Mouse (Mus musculus): ENCODE measurements at regions not wholly inside any gene's neighbourhood (a gene's known extent, or its start where the extent isn't known, plus 50 kb on each side); places are given as distances from the start of the nearest gene placed in this dataset.
A peak's percentile ranks its signal among the peaks of the same experiment; 100 is the strongest.

DNA sequence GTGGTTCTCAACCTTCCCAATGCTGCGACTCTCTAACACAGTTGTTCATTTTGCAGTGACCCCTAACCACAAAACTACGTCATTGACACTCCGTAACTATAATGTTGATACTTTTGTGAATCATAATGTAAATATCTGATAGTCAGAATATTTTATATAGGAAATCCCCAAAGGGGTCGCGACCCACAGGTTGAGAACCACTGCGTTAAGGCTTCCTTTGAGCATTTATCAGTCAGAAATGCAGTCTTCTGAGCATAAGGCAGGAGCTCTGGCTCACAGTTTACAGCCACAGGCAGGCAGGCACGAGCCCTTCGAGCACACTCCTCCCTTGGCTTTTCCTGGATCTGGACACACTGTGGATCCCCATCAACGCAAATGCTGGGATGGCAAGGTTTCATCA lies 57.0 kb downstream of the Nxnl2 start:
- DNase-seq, result no peak

DNA sequence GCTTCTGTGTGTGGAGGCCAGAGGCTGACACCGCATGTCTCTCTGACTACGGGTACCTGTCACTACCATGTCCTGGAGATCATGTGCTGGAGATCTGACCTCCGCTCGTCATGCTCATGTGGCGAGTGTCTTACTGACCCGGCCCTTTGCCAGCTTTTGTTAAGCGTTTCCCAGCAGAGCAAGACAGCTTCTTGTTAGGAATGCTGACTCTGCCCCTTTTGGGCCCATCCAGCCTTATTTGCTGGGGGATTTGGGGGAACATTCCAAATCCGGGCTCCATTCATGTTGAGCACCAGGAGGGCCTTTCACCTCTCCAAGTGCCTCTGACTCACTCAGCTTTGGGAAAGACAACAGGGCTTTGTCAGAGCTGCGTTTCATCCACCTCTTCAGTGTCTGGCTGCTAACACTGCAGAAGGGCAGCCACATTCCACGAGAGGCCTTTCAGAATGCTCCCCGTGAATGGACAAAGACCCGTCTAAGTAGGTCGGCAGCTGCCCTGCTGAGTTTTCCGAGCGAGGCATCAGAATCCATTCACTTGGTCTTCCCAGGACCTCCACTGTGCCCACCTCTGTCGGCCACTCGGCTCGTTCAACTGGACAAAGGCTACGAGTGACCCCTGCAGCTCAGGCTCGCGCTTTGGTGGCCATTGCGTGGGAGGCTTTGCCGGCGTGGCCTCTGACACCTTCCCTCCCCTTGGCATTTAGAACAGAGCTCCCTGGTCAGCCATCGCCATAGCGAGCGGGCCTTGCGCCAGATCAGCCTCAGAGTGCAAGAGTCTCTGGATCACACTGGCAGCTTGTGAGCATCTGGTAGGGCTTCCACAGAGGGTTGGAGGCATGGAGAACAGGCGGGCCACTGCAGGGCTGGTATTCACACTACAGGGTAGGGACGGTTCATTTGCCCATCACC lies 58.3 kb downstream of the Nxnl2 start:
- no peak for DNase-seq

DNA sequence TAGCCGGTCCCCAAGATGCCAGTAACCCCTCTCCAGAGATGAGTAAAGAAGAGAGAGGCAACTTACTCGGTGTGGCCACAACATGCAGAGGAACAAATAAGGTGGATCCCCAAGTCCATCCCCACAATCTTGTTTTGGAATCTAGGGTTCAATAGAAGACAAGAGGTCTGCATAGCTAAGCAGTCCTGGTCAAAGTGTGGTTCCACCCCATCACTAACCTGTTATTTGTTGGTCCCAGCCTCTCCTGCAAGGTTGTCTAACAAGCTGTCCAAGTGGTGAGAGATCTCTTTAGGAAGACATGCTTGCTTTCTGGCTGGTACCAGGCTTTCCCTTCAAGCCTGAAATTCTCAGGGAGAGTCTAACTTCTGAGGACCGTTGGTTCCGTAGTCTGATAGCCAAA lies 59.0 kb downstream of the Nxnl2 start:
- no peak for DNase-seq

DNA sequence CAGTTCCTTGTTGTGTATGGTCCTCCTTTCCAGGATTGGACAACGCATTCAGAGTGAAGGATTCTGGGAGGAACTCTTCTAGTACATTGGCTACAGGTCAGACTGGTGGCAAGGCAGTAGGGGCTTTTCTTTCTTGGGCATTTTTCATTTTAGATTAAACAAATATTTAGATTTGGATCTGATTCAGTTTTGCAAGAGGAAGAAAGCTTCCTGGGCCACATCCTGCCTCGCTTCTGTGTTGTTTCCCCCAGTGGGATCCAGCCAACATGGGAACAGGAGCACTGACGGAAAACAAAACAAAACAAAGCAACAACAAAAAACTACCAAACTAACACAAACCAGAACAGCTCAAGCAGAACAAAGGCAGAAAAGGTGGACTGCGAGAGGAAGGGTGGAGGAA lies 60.8 kb downstream of the Nxnl2 start:
- DNase-seq, result no peak

DNA sequence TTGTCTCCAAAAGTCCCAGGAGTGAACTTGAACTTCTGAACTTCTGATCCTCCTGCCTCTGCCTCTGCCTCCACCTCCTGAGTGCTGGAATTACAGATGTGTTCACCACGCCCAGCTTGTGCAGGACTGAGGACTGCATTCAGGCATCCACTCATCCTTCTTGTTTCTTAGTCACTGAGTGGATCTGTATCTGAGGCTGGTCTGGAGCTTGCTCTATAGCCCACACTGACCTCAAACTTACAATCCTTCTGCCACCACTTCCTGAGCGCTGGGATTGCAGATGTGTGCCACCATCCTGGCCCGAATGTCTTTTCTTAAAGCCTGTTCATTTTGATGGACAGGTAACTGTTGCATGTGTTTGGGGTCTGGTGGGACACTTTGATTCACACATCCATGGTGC lies 76.6 kb downstream of the Nxnl2 start:
- DNase-seq, result no peak

DNA sequence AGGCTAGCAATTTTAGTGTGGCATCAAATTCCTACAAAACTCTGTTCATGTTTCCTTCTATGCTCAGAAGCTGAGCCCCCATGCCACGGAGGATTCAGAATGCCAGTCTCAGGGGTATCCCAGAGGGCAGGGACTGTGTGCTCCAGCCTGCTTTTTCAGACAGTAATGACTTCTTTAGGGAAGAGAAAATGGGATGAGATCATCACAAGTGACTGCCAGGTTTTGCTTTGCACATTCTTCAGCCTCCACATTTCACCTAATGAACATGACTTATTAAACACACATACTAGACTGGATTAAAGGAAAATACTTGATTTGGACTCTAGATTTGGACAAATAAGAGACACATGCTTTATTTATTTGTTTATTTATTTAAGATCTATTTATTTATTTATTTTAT lies 82.5 kb downstream of the Nxnl2 start:
- DNase-seq, result no peak

DNA sequence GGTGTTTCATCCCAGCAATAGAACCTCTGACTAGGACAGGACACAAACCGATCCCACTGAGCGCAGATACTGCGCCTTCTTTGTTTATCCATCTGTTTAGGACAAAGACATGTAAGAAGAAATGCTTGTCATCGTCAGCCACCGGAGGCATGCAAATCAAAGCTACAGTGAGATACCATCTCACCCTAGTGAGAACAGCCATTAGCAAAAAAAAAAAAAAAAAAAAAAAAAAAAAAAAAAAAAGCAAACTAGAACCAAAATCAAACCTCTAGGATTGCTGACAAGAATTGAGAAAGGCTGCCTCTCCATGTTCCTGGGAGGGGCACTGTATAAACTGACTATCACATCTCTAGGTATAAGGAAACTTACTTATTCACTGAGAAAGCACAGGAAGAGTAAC lies 84.9 kb downstream of the Nxnl2 start:
- DNase-seq, result no peak

DNA sequence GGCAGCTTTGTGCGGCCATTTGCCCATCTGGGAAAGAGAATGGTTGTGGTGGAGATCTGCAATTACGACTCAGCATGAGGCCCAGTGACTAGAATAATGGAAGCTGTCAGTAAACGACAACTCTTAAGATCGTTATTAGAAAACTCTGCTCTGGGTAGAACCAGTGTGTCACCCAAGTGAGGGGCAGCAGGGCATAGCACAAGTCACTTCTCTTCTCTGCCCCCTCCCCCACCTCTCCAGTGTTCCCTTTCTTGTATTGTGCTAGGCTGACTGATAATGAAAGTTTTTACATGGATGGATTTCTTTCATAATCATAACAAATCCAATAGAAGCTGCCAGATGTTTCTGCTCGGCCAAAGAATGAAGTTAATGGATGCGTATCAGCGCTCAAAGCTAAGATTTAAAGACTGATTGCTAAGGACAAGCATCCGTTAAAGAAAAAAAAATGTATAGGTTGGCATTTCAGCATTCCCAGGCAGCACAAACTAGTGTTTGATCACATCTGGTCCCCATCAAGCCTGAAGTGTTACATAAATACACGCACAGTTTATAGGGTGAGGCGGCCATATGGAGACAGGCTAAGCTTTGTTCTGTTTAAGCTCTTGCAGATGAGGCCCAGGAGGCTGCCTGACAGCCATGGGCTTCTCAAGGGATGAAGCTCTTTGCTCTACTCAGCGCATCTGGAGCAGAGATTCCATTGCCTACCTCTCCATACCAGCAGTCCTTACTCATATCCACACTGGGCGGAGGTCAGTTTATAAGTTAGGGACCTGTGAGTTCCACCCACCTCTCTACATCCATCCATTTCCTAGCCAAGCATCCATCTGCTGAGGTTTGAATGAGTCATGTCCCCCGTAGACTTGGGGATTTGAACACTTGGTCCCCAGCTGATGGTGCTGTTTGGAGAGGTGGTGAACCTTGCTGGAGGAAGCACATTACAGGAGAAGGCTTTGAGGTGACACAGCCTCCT lies 88.2 kb downstream of the Nxnl2 start:
- DNase-seq, result no peak

DNA sequence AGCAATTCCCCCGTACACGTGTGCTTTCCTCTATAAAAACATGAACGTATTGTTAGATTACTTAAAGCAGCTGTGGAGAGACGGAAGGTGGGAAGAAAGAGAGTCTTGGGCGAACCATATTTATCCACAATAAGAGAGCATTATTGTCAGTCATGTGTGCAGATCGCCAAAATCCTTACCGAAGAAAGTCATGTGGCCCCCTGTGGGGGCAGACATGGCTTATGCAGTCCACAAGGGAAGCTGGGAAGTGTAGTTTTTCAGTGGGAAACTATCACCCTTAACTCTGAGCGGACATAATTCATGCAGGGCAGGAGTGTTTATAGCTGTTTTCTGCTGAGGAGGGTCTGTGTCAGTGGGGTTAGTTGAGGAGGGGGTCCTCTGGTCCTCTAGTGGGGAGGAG lies 90.8 kb downstream of the Nxnl2 start:
- DNase-seq, result peak; percentile 73

DNA sequence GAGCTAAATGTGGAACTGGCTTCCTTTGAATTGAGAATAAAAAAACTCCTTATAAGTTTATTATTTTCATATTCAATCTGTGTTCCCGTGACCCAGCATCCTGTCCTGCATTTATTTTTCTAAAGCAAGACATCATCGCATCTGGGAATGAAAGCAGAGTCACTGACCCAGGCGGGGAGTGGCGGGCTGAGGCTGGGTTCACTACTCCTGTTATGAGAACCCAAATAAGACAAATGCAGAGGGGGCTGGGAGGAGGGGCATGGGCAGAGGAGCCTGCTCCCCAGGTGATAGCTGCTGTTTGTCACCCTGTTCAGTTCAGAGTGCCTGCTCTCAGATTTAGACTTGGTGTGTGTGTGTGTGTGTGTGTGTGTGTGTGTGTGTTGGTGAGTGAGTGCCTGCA lies 102.0 kb downstream of the Nxnl2 start:
- DNase-seq, result no peak

DNA sequence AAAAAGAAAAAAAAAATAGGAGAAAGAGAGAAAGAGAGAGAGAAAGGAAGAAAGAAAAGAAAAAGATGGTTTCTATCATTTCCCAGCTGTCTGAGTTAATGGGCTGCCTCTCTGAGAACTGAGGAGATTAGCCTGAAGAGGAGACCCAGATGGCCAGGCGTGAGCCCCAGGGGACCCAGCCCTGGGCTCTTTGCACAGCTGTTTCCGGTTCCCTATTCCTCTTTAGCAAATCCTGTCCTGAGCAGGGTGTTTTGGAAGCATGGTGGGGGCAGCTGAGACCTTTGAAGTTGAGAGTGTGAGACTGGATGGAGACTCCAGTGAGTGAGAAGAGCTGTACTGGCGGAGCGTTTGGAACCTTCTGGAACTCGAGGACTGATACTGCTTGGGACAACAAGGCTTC lies 103.8 kb downstream of the Nxnl2 start:
- no peak for DNase-seq

DNA sequence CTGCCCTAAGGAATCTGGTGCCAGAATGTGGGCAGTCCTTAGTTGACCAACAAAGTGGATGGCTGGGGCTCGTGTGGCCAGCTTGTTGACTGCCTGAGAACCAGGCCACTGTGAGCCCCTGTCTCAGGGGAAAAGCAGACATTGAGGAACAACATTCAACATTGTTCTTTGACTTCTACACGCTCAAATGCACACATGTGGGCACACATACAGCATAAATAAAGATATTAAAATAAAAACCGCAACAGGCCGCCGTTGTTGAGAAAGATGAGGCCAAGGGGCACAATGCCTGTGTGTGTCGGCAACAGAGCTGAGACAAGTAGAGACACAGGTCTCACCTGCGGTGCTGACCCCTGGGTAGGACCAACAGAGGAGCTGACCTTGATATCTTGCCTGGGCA lies 105.8 kb downstream of the Nxnl2 start:
- DNase-seq, result no peak

DNA sequence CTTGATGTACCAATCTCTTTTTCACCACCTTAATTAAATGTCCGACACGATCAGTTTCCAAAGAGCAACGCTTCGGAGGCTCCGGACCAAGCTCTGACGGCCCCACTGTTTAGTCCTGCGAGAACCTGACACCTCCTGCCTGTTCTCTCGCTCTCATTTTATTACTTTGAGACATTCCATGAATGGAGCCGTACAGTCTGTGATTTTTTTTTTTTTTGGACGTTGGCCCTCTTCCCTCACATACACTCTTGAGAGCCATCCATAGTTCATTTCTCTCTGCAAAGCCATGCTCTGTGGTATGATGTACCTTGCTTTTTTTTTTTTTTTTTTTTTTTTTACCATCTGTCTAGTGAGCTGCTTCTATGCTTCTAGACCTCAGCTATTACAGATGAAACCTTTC lies 106.7 kb downstream of the Nxnl2 start:
- no peak for DNase-seq

DNA sequence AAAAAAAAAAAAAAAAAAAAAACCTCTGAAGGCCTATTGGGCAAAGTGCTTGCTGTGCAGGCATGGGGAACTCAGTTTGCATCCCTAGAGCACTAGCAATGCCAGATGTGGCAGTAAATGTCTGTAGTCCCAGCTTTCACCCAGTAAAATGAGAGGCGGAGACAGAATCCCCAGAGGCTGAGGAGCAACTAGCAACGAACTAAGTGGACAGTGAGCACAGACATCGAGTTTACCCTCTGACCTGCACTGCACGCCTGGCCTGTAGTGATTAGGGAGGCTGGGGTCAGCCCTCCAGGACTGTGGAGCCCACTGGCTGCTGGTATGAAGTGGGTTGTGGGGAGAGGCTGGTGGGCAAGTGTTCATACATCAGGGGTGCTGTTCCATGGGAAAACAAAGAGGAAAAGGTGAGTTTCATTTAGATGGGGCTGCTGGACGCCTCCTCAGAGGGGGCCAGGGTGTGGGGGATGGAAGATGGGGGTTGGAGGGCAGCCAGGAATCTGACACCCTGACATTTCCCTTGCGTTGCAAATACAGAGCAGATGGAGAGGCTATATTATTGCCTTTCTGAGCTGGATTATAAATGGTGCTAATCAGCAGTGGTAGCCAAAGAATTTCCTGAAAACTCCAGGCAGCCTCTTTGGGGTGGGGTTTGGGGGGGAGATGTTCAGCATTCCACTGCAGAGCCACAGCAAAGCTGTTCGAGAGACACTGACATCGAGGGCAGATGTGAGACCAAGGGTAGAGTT lies 109.0 kb downstream of the Nxnl2 start:
- DNase-seq, result no peak

DNA sequence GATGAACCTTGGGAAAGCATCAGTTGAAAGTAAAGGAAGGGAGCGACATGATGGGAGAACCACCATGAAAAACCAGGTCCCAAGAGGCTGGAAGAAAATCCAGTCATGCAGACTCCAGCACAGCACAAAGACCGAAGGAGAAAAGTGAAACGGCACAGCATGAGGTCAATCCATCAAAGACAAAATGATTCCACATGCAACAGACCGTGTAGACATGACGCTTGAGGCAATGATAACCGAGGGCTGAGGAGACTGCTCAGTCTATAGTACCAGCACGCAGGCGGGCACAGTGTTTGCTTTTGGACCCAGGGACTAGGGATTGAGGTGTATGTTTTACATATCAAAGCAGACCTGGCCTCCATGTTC lies 109.5 kb downstream of the Nxnl2 start:
- DNase-seq, result no peak

DNA sequence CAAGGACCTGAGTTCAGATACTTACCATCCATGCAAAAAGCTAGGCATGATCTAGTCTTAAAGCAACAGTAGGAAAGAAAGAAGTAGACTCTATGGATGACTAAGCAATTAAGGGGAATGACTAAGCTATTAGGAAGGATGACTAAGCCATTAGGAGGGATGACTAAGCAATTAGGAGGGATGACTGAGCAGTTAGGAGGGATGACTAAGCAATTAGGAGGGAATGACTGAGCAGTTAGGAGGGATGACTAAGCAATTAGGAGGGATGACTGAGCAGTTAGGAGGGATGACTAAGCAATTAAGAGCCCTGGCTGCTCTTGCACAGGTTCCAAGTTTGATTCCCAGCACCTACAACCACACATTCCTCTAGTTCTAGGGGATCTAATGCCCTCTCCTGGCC lies 113.9 kb downstream of the Nxnl2 start:
- no peak for DNase-seq

DNA sequence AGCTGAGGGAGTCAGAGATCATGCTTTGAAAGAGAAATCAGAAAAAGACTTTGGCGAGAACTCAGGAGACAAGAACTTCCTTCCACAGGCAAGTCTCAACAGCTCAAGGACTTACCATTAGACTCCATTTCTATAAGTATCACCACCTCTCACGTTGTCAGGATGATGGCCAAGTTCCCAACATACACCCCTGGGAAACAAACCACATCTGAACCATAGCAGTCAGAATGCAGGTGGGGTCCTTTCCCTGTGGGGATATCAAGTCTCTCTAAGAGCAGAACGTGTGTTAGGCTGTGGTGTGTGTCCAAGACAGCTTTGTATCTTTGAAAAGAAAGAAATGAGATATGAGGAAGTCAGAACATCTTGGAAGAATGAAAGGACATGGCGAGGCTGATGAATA lies 118.6 kb downstream of the Nxnl2 start:
- DNase-seq, result no peak

DNA sequence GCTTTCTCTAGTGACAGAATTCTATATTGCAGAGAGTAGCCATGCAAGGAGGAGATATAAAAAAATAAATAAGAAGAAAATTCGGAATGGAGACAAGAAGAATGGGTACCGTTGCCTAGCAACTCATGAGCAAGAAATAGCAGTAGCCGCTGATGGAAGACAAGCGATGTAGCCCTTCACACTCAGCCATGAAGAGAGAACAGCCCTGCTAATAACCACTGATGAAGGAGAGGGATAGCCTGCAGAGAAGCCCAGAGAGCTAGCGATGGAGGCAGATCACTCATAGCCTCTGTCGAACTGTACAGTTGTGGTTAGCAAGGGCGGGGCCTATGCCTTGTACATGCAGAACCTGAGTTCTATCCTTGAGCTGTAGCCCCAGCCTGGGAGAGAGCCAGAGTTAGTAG lies 118.4 kb upstream of the S1pr3 start:
- peak; percentile 32 for DNase-seq

DNA sequence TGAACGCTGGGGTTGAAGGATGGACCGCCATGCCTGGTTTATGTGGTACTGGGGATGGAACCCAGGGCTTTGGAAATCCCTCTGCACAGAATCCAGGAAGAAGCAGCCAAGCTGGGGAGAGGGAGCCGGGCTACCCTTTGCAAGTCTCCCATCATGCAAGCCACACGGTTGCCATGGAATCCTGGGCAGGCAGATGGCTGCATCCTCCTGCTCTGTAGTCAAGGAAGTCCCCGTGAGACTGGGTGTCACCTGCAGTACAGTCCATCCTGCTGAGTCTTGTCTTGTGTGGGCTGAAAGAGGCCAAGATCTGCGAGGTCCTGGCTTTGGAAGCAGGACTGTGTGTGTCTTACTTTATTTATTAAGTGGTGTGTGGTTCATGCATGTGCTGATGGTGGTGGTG lies 117.5 kb upstream of the S1pr3 start:
- no peak for DNase-seq

DNA sequence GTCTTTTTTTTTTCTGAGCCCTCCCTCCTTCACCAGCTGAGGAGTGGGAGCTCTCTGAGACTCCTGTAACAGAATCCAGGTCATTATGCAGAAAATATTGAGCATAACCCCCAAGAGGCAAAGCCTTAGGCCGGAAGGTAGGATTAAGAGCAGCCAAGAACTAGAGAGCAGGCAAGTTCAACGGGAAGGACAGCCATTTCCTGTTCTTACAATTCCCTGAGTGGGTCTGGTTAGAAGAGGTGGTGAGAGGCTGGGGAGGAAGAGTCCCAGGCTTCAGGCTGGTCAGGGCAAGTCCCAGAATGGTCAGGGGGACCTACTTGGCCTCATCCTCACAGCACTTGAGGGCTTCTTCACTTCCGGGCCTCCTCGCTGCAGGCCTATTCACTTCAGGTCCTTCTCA lies 115.4 kb upstream of the S1pr3 start:
- no peak for DNase-seq

DNA sequence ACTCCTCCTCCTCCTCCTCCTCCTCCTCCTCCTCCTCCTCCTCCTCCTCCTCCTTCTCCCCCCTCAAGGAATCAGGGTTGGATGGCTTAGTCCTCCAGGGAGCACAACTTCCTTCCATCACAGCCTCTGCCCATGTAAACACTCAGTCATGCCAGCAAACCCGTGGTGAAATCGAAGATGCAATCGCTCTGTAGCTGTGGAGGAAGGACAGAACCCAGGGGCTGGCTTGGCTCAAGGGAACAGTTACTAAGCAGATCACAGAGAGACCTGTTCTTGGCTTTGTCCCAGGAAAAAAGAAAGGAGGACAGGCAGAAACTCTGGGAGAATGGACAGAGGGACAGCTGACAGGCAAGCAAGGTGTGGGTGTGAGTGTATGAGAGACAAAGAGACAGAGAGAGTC lies 112.6 kb upstream of the S1pr3 start:
- DNase-seq, result no peak

DNA sequence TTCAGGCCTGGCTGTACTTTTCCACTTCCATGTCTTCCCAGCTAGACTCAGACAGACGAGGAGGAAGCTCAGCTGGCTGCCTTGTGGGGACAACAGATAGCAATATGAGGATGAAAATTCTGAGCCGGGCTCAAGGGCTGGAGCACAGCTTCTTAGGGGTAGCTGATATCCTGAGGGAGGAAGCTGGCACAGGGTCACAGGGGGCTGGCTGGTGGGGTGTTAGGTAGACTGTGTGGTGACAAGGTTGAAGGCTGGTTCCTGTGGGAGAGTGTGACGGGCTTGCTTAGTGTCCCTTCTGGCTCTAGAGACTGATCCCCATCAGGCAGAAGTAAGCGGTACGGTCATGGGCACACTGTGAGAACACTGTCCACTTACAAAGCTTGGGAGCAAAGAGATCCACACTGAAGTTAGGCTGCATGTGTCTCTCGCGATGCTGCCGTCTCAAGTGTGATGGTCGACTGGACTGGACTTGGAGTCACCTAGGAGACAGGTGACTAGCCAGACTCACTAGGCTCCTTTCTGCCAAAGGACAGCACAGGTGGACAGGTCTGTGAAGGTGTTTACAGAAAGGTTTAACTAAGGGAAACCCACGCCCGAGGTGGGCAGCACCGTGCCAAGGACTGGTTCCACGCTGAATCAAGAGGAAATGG lies 111.1 kb upstream of the S1pr3 start:
- no peak for DNase-seq
